Mouse (Mus musculus) heart, embryonic 16.5 days (tissue): ENCODE measurements around the gene Sae1. TPM values are rescaled to one million over a fixed set of nuclear protein-coding genes. Genes with fewer than 3 reads are reported as not detected.

ENCODE experiments used
- ATAC-seq: fragments of 200-750 bp; cut with Nextera tagmentation; replicated peaks from 2 replicates; pipeline ENCODE4 v1.8.0; 2017; ENCODE audit warnings: moderate number of reproducible peaks; ENCODE audit not compliant: insufficient read depth, low FRiP score; ENCODE audit errors: extremely low read depth
- H3K27ac ChIP-seq: fragments of 300-500 bp; sonication (generic); 2 replicates; pipeline ENCODE4 v1.5.1; 2014; ENCODE audit warnings: mild to moderate bottlenecking, low read length, control low read depth, moderate library complexity
- H3K27me3 ChIP-seq: fragments of 300-500 bp; sonication (generic); 2 replicates; pipeline ENCODE4 v1.6.1; 2014; ENCODE audit warnings: low read length, mixed read lengths; ENCODE audit not compliant: control insufficient read depth, insufficient read depth
- H3K36me3 ChIP-seq: fragments of 300-500 bp; sonication (generic); 2 replicates; pipeline ENCODE4 v1.6.1; 2014; ENCODE audit not compliant: control insufficient read depth, insufficient read depth
- H3K4me1 ChIP-seq: fragments of 300-500 bp; sonication (generic); 2 replicates; pipeline ENCODE4 v1.6.1; 2014; ENCODE audit warnings: low read length, mixed read lengths; ENCODE audit not compliant: control insufficient read depth, insufficient read depth
- H3K4me2 ChIP-seq: fragments of 300-500 bp; sonication (generic); 2 replicates; pipeline ENCODE4 v1.6.1; 2014; ENCODE audit warnings: low read depth, mild to moderate bottlenecking, control low read depth, low read length
- H3K4me3 ChIP-seq: fragments of 300-500 bp; sonication (generic); 2 replicates; pipeline ENCODE4 v1.5.1; 2014; ENCODE audit warnings: mild to moderate bottlenecking, control low read depth, low read length
- H3K9ac ChIP-seq: fragments of 300-500 bp; sonication (generic); 2 replicates; pipeline ENCODE4 v1.6.1; 2014; ENCODE audit warnings: low read length, control low read depth
- H3K9me3 ChIP-seq: fragments of 300-500 bp; sonication (generic); replicated peaks from 2 replicates; pipeline ENCODE4 v1.6.1; 2016; ENCODE audit warnings: low read length; ENCODE audit not compliant: control insufficient read depth
- WGBS: fragments of 180-500 bp; shearing (Covaris S2); extraction: QIAGEN DNeasy Blood & Tissue Kit; methylation state at CpG from one replicate; pipeline ENCODE4 v1.1.7; 2014; 5-methylcytosine and 5-hydroxymethylcytosine counted together
- polyA plus RNA-seq: library from polyadenylated mRNA; unstranded; fragments of >200 nt; fragmentation: Nextera tagmentation; extraction: Ambion mirVana; gene quantifications from 2 replicates; pipeline ENCODE4 v1.2.1, GENCODE M21; 2015

Sae1 gene
- polyA plus RNA-seq, 1 experiment from 2014 or later = 235 TPM

DNA sequence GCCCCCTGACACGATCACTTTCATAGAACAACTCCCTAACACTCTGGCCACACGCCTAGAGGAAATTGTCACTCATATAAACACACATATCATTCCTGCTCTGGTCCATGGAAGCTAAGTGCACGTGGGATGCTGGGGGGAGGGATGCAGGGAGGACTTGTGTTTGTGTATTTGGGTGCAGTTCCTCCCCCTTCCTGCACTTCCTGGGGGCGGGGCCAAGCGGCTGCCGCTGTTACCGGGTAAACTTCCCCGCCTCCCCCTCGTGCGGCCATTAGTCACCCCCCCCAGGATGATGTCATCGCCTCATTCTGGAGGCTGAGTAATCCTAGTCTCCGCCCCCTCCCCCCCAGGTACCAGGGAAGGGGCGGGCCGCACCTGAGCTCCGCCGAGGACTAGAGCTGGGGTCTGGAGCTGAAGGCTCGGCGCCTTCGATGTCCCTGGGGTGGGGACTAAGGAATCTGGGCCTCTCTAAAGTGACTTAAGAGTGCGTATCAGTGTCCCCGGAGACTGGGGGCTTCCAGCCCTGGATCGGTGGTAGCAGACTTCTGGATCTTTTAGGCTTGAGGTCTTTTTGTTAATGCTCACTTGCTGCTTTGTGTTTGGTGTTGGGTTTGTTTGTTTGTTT, 90.7 kb downstream of the Sae1 start:
- Histone ChIP-seq H3K4me1 (peaks cover 27% of the 10 kb centered on the region), H3K4me3 (peak overlapping the region; percentile 48), H3K27me3 (no peaks in the 10 kb centered on the region), H3K36me3 (no peaks in the 10 kb centered on the region), H3K9ac (peak overlapping the region; percentile 65), H3K9me3 (no peaks in the 10 kb centered on the region), H3K27ac (peak overlapping the region; percentile 79), H3K4me2 (peak overlapping the region; percentile 77)
- ATAC-seq = peak; percentile 5
- under 1% methylated on average over 22 of the region's 22 CpGs for WGBS

DNA sequence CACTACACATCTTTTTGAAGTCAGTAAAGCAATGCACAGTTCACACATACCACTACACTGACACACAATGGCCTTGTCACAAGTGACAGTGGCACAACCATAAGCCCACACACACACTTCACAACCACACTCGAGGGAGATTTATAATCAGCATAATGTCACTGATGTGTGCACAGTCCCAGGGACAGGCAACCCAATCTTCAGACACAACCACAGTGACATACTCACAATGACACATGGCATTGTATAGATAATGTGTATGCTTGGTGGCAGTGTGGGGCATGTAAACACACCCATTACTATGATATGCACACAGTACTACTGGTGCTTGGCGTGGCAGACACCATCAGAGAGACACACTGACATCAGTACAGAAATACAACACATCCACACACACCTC, 91.5 kb downstream of the Sae1 start:
- peak overlapping the region; percentile 79 for H3K27ac ChIP-seq
- no peak overlapping the region for H3K4me3 ChIP-seq
- peaks cover 27% of the 10 kb centered on the region for H3K4me1 ChIP-seq
- no peaks in the 10 kb centered on the region for H3K9me3 ChIP-seq
- WGBS = 33% methylated on average over 2 of the region's 2 CpGs
- ATAC-seq = no peak
- H3K36me3 ChIP-seq = no peaks in the 10 kb centered on the region
- H3K4me2 ChIP-seq = peak overlapping the region; percentile 77; the same call in 1 of the 2 replicates
- no peak overlapping the region for H3K9ac ChIP-seq
- no peaks in the 10 kb centered on the region for H3K27me3 ChIP-seq

DNA sequence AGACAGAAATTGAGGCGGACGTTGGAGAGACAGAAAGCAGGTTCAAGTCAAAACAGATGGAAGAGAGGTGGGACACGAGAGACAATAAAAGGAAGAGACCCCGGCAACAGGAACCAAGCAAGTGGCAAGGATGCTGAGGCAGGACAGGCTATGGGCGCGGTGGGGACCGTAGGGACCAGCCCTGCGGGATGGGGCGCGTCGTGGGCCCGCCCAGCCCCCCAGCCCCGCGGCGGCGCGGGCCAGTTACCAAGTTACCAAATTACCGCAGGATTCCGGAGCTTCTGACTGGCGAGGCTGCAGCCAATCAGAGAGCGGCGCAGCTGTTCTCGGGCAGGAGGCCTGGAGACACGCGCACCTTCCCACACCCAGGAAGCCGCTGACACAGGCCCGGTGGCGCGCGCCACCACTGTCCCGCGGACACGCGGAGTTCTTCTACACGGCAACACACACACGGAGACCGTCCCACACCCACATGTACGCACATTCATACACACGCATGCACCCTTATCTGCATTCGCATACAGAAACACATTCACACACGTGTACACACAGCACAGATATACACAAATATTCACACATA, 92.2 kb downstream of the Sae1 start:
- 1% methylated on average over 41 of the region's 41 CpGs for WGBS
- no peaks in the 10 kb centered on the region for H3K9me3 ChIP-seq
- no peaks in the 10 kb centered on the region for H3K27me3 ChIP-seq
- peak overlapping the region; percentile 73 for H3K4me3 ChIP-seq
- H3K4me2 ChIP-seq = peak overlapping the region; percentile 98
- peak overlapping the region; percentile 73 for H3K9ac ChIP-seq
- H3K36me3 ChIP-seq = no peaks in the 10 kb centered on the region
- peak; percentile 55 for ATAC-seq
- H3K4me1 ChIP-seq = peaks cover 27% of the 10 kb centered on the region
- H3K27ac ChIP-seq = peak overlapping the region; percentile 95

DNA sequence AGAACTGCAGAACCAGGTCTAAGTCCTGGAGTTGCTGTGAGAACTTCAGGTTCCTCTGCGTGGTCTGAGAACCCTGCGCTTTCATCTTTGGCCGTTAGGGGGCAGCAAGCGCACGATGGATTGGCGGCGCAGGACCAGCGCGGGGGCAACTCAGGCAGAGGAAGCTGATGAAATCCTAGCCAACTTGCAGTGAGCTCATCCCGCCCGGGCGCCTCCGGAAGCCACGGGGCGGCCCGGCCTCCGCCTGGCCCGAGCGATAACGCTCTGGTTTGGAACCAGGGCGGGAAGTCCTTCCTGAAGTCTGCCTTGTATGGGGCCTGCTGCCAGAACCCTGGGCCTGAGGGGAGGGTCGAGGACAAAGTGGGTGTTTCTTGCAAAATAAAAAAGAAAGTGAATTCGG, 92.8 kb downstream of the Sae1 start:
- peak; percentile 88 for ATAC-seq
- peaks cover 23% of the 10 kb centered on the region for H3K4me1 ChIP-seq
- peak overlapping the region; percentile 95 for H3K27ac ChIP-seq
- H3K27me3 ChIP-seq = no peaks in the 10 kb centered on the region
- peak overlapping the region; percentile 73 for H3K4me3 ChIP-seq
- H3K9me3 ChIP-seq = no peaks in the 10 kb centered on the region
- 0% methylated on average over 23 of the region's 23 CpGs for WGBS
- peak overlapping the region; percentile 73 for H3K9ac ChIP-seq
- H3K4me2 ChIP-seq = peak overlapping the region; percentile 98
- H3K36me3 ChIP-seq = no peaks in the 10 kb centered on the region

GRCm38 (mm10) chr7:16294346-16294745, 93.3 kb downstream of the Sae1 start:
- Histone ChIP-seq H3K36me3 (no peaks in the 10 kb centered on the region), H3K27ac (peak overlapping the region; percentile 95), H3K4me3 (peak overlapping the region; percentile 73), H3K4me2 (peak overlapping the region; percentile 98), H3K27me3 (no peaks in the 10 kb centered on the region), H3K4me1 (peaks cover 18% of the 10 kb centered on the region), H3K9ac (peak overlapping the region; percentile 51; the same call in 1 of the 2 replicates), H3K9me3 (no peaks in the 10 kb centered on the region)
- ATAC-seq = no peak
- 23% methylated on average over 4 of the region's 4 CpGs for WGBS

DNA sequence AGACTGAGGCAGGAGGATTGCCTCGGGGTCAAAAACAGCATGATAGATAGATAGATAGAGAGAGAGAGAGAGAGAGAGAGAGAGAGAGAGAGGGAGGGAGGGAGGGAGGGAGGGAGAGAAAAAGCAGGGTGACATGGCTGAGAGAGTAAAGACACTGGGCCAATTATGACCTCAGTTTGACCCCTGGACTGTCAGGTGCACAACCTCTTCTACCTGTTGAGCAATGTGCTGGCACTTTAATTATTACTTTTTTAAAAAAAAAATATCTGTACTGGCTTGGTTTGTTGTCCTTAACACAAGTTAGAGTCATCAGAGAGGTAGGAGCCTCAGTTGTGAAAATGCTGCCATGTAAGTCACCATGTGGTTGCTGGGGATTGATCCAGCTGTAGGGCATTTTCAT, 99.8 kb downstream of the Sae1 start:
- Histone ChIP-seq H3K4me3 (no peak overlapping the region), H3K36me3 (peaks cover 12% of the 10 kb centered on the region), H3K4me2 (no peak overlapping the region), H3K9ac (no peak overlapping the region), H3K27me3 (no peaks in the 10 kb centered on the region), H3K9me3 (no peaks in the 10 kb centered on the region), H3K27ac (no peak overlapping the region), H3K4me1 (peaks cover 4% of the 10 kb centered on the region; the same call in 1 of the 2 replicates)
- no peak for ATAC-seq
- WGBS = 70% methylated on average over 1 of the region's 1 CpGs

- peaks cover 4% of the 10 kb centered on the region; the same call in 1 of the 2 replicates for H3K4me1 ChIP-seq
- H3K27ac ChIP-seq = peak overlapping the region; percentile 98
- H3K27me3 ChIP-seq = no peaks in the 10 kb centered on the region
- 79% methylated on average over 2 of the region's 2 CpGs for WGBS
- no peaks in the 10 kb centered on the region for H3K9me3 ChIP-seq
- peak overlapping the region; percentile 85 for H3K9ac ChIP-seq
- ATAC-seq = no peak
- peak overlapping the region; percentile 78 for H3K4me3 ChIP-seq
- H3K4me2 ChIP-seq = peak overlapping the region; percentile 58
- peaks cover 18% of the 10 kb centered on the region for H3K36me3 ChIP-seq
These were observed 100.6 kb downstream of the Sae1 start for GRCm38 (mm10) chr7:16287016-16287415.

DNA sequence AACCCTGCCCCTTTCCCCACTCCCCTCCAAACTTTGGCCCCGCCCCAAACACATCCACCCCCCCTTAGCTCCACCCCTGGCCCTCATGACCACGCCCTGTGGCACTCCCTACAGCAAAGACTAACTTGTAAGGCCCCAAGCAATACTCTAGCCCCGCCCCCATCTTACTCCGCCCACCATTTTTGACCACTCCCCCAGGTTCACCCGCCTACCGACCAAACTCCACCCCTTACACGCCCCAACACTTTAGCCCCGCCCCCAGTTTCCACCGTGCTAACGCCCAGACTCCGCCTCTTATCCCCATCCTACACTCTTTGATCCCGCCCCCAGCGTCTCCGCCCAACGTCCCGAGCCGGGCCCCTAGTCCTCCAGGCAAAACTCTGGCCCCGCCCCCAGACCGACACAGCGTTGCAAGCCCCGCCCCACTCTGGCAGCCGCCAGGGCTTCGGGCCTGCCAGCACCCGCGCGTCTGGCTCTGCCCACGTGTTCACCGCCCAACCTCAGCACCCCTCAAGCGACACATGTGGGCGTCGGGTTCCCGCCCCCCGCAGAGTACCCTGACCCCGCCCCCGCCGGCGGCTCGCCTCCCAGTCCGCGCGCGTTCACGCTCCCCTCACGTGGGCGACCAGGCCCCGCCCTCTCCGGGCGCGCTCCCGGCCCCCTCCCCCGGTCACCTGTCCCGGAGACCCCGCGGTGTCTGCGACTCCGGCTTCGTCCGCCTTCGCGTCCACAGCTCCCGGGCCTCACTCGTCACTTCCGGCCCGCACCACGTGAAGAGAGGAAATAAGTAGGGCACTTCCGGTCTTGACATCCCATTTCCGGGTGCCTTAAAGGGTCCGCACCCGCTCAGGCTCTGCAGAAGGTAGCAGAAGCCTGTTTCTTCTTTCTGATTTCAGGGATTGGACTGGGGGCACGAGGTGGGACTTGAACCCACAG, 101.3 kb downstream of the Sae1 start, which contains the start of gene Ccdc9:
Gene Ccdc9, minus strand, starts transcription at position 770 of the 936 bp plus-strand sequence.
- peaks cover 19% of the 10 kb centered on the region for H3K36me3 ChIP-seq
- H3K9me3 ChIP-seq = no peaks in the 10 kb centered on the region
- no peaks in the 10 kb centered on the region for H3K27me3 ChIP-seq
- ATAC-seq = peak; percentile 90
- H3K4me3 ChIP-seq = peak within 1 kb of the TSS; percentile 78
- H3K4me1 ChIP-seq = peaks cover 4% of the 10 kb centered on the region; the same call in 1 of the 2 replicates
- peak within 1 kb of the TSS; percentile 58 for H3K4me2 ChIP-seq
- H3K9ac ChIP-seq = peak within 1 kb of the TSS; percentile 85
- WGBS = under 1% methylated on average over 63 of the region's 70 CpGs
- H3K27ac ChIP-seq = peak within 1 kb of the TSS; percentile 98
